Mouse (Mus musculus): ENCODE measurements around the gene Nr2f2. TPM values are rescaled to one million over a fixed set of nuclear protein-coding genes. Genes with fewer than 3 reads are reported as not detected.

Nr2f2 gene
- 17.4 and 21.0 TPM in 2 replicates for polyA plus RNA-seq (2021; fragmentation: Nextera tagmentation)
- long read RNA-seq, experiment 1, full-length matches to known transcripts, result 30 of 39 reads
- long read RNA-seq, experiment 1, partial matches to known transcripts, result 4 of 39 reads
- long read RNA-seq, experiment 1, other reads (novel, unspliced or antisense), result 5 of 39 reads
- long read RNA-seq, experiment 2, full-length matches to known transcripts, result 22 of 36 reads
- long read RNA-seq, experiment 2, partial matches to known transcripts, result 6 of 36 reads
- long read RNA-seq, experiment 2, other reads (novel, unspliced or antisense), result 8 of 36 reads

GRCm38 (mm10) chr7:70365941-70366807 is at the start of gene Nr2f2:
Gene Nr2f2 (minus strand): TSS chr7:70366735.

Data from layer of hippocampus, adult 6 months (tissue).